Mouse (Mus musculus): Measurements from ENCODE around the gene Nectin2. TPM values are rescaled to one million over a fixed set of nuclear protein-coding genes. Genes with fewer than 3 reads are reported as not detected.

The Nectin2 gene
- polyA plus RNA-seq, 1 experiment from 2014 or later = 55.3 TPM

DNA sequence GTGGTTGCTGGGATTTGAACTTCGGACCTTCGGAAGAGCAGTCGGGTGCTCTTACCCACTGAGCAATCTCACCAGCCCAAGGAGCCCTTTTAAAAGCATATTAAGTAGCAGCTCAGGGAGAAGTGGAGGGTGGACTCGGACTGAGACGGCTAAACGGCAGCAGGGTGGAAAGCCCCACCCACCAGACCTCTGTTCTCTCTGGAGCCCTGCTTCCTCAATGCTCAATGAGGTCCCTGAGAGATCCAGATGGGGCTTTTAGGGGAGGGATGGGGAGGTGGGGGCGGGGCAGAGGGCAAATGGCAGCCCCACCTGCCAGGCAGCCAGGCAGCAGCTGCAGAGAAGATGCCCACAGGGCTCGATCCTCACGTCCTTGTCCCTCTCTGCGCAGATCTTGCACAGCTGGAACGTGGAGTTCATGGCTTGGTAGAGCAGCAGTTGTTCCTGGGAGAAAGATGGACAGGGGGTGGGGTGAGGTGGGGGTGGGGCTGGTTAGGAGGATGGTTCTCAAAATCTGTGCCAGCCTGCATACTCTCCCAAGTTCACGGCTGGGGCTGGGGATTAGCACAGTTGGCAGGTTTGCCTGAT, 35.7 kb upstream of the Nectin2 start:
- H3K9ac ChIP-seq (ENCODE audit: low read depth, low read length) = no peak overlapping the region
- no peak overlapping the region for H3K27ac ChIP-seq (ENCODE audit: low read length)
- peaks cover 3% of the 10 kb centered on the region; the same call in 1 of the 2 replicates for H3K4me1 ChIP-seq (ENCODE audit: control insufficient read depth, insufficient read depth, low read length)
- no peaks in the 10 kb centered on the region for H3K9me3 ChIP-seq (replicated peaks; ENCODE audit: control insufficient read depth, low read length, poor library complexity, severe bottlenecking)
- 0 out of 2 replicates have a peak, but pooled peaks cover 2% of the 10 kb centered on the region for H3K27me3 ChIP-seq (ENCODE audit: control insufficient read depth, insufficient read depth, low read depth, low read length)
- 44% methylated on average over 12 of the region's 12 CpGs for WGBS
- no peak overlapping the region for H3K4me3 ChIP-seq (ENCODE audit: low read depth, low read length)
- no peak for ATAC-seq
- H3K4me2 ChIP-seq (ENCODE audit: low read length) = no peak overlapping the region
- H3K36me3 ChIP-seq (ENCODE audit: control insufficient read depth, insufficient read depth, low read length) = no peaks in the 10 kb centered on the region

DNA sequence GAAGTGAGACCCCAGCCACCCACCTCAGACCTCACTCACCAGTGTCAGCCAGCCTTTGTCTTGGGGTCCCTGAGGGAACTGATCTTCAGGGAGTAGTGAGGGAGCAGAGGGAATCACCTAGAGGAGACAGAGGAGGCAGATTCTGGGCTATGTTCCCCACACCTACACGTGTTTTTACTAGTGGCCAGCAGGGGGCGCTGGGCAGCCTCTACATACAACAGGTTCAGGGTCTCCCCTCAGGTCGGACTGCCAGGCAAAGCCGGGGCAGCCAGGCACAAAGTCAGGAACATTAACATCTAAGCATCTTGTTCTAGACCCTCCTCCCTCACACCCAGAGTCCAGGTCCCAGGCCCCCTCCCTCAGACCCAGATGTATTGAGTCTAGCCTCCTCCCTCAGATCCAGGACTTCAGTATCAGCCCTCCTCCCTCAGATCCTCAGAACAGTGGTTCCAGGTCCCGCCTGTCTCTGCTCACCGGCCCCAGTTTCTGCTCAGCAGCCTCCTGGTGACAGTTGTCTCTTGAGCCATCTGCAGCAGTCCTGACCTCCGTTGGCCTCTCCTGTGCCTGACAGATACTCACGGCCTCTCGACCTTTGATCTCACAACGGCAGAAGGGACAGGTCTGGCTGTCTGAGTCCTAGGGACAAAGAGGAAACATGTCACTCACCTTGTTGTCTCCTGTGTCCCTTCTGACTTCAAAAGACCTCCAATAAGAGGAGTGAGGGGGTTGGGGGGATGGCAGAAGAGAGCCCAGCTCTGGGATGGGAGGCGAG, 34.7 kb upstream of the Nectin2 start:
- Histone ChIP-seq H3K4me2 (ENCODE audit: low read length) (no peak overlapping the region), H3K9ac (ENCODE audit: low read depth, low read length) (no peak overlapping the region), H3K36me3 (ENCODE audit: control insufficient read depth, insufficient read depth, low read length) (no peaks in the 10 kb centered on the region), H3K27me3 (ENCODE audit: control insufficient read depth, insufficient read depth, low read depth, low read length) (no peaks in the 10 kb centered on the region), H3K4me1 (ENCODE audit: control insufficient read depth, insufficient read depth, low read length) (peaks cover 3% of the 10 kb centered on the region; the same call in 1 of the 2 replicates), H3K27ac (ENCODE audit: low read length) (no peak overlapping the region), H3K4me3 (ENCODE audit: low read depth, low read length) (no peak overlapping the region), H3K9me3 (replicated peaks; ENCODE audit: control insufficient read depth, low read length, poor library complexity, severe bottlenecking) (no peaks in the 10 kb centered on the region)
- 44% methylated on average over 11 of the region's 11 CpGs for WGBS
- ATAC-seq = no peak

DNA sequence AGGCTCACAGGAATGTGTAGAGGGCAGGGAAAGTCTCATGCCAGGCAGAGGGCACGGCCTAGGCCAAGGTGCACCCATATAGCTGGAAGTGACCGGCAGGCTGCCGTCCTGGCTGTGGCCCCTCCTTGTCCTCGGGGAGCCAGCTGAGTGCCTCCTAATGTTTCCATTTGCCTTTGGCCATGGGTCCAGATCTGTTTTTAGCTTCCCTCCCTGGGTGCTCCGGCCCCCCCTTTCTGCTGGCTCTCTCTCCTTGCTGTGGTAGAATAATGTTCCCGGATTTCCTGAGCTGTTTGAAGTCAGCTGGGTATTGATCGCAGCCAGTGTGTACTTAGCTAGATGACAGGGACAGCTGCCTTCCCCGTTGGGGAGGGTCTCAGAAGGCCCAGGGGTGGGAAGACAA, 33.3 kb upstream of the Nectin2 start:
- Histone ChIP-seq H3K9me3 (replicated peaks; ENCODE audit: control insufficient read depth, low read length, poor library complexity, severe bottlenecking) (no peaks in the 10 kb centered on the region), H3K4me1 (ENCODE audit: control insufficient read depth, insufficient read depth, low read length) (no peaks in the 10 kb centered on the region), H3K4me2 (ENCODE audit: low read length) (no peak overlapping the region), H3K4me3 (ENCODE audit: low read depth, low read length) (no peak overlapping the region), H3K27me3 (ENCODE audit: control insufficient read depth, insufficient read depth, low read depth, low read length) (no peaks in the 10 kb centered on the region), H3K9ac (ENCODE audit: low read depth, low read length) (no peak overlapping the region), H3K27ac (ENCODE audit: low read length) (no peak overlapping the region), H3K36me3 (ENCODE audit: control insufficient read depth, insufficient read depth, low read length) (no peaks in the 10 kb centered on the region)
- no peak for ATAC-seq
- WGBS = 68% methylated on average over 8 of the region's 8 CpGs

DNA sequence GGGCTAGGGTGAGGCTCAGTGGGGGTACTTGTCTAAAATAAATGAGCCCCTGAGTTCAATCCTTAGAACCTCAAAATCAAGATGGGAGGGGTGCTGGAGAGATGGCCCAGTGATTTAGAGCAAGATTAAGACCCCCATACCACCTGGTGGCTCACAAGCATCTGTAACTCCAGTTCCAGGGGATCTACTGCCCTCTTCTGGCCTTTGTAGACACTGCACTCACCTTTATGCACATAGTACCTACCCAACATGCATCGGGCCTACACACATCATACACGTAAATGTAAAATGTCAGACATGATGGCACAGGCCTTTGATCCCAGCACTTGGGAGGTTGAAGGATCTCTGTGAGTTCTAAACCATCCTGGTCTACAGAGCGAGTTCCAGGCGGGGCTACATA, 32.4 kb upstream of the Nectin2 start:
- no peak overlapping the region for H3K4me3 ChIP-seq (ENCODE audit: low read depth, low read length)
- WGBS = 91% methylated on average over 4 of the region's 4 CpGs
- H3K4me1 ChIP-seq (ENCODE audit: control insufficient read depth, insufficient read depth, low read length) = no peaks in the 10 kb centered on the region
- no peak overlapping the region for H3K27ac ChIP-seq (ENCODE audit: low read length)
- no peaks in the 10 kb centered on the region for H3K36me3 ChIP-seq (ENCODE audit: control insufficient read depth, insufficient read depth, low read length)
- H3K4me2 ChIP-seq (ENCODE audit: low read length) = no peak overlapping the region
- no peaks in the 10 kb centered on the region for H3K9me3 ChIP-seq (replicated peaks; ENCODE audit: control insufficient read depth, low read length, poor library complexity, severe bottlenecking)
- no peak overlapping the region for H3K9ac ChIP-seq (ENCODE audit: low read depth, low read length)
- ATAC-seq = no peak
- no peaks in the 10 kb centered on the region for H3K27me3 ChIP-seq (ENCODE audit: control insufficient read depth, insufficient read depth, low read depth, low read length)

DNA sequence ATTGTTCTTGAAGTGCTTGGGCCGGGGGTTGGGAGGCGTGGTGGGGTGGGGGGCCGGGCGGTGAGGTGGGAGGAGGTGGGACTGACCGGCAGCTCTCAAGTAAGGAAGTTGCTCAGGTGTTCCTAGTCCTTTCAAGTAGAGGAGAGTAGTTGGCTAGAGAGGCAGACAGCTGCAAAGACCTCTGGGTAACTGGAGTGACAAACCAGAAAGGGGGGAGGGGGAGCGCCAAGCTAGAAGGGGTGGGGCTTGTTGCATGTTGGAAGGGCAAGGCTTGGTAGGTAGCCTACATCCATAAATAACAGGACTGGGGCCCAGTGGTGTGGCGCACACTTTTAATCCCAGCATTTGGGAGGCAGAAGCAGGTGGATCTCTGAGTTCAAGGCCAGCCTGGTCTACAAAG, 31.5 kb upstream of the Nectin2 start:
- 89% methylated on average over 7 of the region's 7 CpGs for WGBS
- H3K27ac ChIP-seq (ENCODE audit: low read length) = no peak overlapping the region

DNA sequence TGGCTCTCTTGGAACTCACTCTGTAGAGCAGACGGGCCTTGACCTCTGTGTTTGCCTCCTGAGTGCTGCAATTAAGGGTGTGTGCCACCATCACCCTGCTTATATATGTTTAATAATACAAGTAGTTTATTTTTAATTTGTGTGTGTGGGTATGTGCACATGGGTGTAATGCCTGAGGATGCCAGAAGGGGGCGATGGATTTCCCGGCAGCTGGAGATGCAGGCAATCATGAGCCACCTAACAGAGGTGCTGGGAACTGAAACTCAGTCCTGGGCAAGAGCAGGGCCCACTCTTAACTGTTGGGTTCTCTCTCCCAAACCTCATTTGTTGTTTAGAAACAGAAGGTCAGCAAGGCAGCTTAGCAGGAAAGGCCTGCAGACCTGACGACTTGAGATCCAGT, 29.6 kb upstream of the Nectin2 start:
- 79% methylated on average over 4 of the region's 4 CpGs for WGBS
- no peak for ATAC-seq
- H3K4me1 ChIP-seq (ENCODE audit: control insufficient read depth, insufficient read depth, low read length) = no peaks in the 10 kb centered on the region
- H3K4me2 ChIP-seq (ENCODE audit: low read length) = no peak overlapping the region
- no peak overlapping the region for H3K27ac ChIP-seq (ENCODE audit: low read length)
- H3K27me3 ChIP-seq (ENCODE audit: control insufficient read depth, insufficient read depth, low read depth, low read length) = no peaks in the 10 kb centered on the region
- no peak overlapping the region for H3K4me3 ChIP-seq (ENCODE audit: low read depth, low read length)
- no peaks in the 10 kb centered on the region for H3K9me3 ChIP-seq (replicated peaks; ENCODE audit: control insufficient read depth, low read length, poor library complexity, severe bottlenecking)
- no peaks in the 10 kb centered on the region for H3K36me3 ChIP-seq (ENCODE audit: control insufficient read depth, insufficient read depth, low read length)
- no peak overlapping the region for H3K9ac ChIP-seq (ENCODE audit: low read depth, low read length)

More for the DNA sequence above, 31.5 kb upstream of the Nectin2 start:
- Histone ChIP-seq H3K27me3 (ENCODE audit: control insufficient read depth, insufficient read depth, low read depth, low read length) (no peaks in the 10 kb centered on the region), H3K36me3 (ENCODE audit: control insufficient read depth, insufficient read depth, low read length) (no peaks in the 10 kb centered on the region), H3K9me3 (replicated peaks; ENCODE audit: control insufficient read depth, low read length, poor library complexity, severe bottlenecking) (no peaks in the 10 kb centered on the region), H3K4me3 (ENCODE audit: low read depth, low read length) (no peak overlapping the region), H3K4me2 (ENCODE audit: low read length) (no peak overlapping the region), H3K4me1 (ENCODE audit: control insufficient read depth, insufficient read depth, low read length) (no peaks in the 10 kb centered on the region), H3K9ac (ENCODE audit: low read depth, low read length) (no peak overlapping the region)
- no peak for ATAC-seq

DNA sequence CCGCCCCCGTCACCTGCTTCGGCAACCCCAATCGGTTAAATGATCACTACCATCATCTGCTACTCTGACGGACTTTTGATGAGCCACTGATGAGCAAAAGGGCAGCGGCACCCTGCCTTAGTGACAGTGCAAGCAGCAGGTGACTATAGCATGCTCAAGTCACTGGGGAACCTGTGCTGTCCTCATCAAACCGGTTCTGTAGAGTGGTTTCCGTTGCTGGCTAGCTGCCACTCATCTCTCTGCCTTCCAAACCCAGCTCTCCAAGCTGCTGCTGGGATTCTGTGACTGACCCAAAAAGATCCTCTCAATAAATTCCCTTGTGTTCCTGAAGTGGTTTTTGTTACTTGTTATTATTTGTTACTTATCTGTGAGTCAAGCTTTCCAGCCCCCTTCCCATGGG, 28.4 kb upstream of the Nectin2 start:
- no peak overlapping the region for H3K27ac ChIP-seq (ENCODE audit: low read length)
- no peaks in the 10 kb centered on the region for H3K4me1 ChIP-seq (ENCODE audit: control insufficient read depth, insufficient read depth, low read length)
- no peaks in the 10 kb centered on the region for H3K36me3 ChIP-seq (ENCODE audit: control insufficient read depth, insufficient read depth, low read length)
- no peak overlapping the region for H3K9ac ChIP-seq (ENCODE audit: low read depth, low read length)
- no peaks in the 10 kb centered on the region for H3K27me3 ChIP-seq (ENCODE audit: control insufficient read depth, insufficient read depth, low read depth, low read length)
- no peak overlapping the region for H3K4me2 ChIP-seq (ENCODE audit: low read length)
- no peak for ATAC-seq
- no peaks in the 10 kb centered on the region for H3K9me3 ChIP-seq (replicated peaks; ENCODE audit: control insufficient read depth, low read length, poor library complexity, severe bottlenecking)
- WGBS = 88% methylated on average over 8 of the region's 8 CpGs
- H3K4me3 ChIP-seq (ENCODE audit: low read depth, low read length) = no peak overlapping the region

DNA sequence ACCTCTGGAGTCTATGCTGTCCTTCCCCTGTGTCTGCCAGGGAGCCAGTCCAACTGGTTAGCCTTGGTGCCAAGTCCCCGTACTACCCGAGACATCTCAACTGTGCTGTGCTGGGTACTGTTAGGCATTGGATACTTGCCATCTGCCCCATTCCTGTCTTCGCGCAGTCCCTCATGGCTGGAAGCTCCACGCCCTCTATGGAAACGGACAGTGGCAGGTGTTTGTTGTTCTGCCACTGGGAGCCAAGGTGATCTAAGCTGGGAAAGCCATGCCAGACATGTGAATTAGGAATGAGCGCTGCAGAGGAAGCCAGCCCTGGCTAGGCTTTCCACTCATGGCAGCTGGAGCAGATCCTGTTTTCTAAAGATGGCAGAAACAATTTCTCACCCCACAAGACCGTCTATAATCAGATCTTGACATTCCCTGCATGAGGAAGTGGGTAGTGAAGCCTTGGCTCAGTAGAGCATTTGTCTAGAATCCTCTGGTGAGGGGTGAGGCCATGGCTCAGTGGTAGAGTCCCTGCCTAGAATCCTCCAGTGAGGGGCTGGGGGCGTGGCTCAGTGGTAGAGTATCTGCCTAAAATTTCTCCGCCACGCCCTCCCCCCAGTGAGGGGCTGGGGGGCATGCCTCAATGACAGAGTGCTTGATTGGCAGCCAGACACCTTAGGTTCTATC, 26.9 kb upstream of the Nectin2 start:
- Histone ChIP-seq H3K36me3 (ENCODE audit: control insufficient read depth, insufficient read depth, low read length) (no peaks in the 10 kb centered on the region), H3K4me2 (ENCODE audit: low read length) (no peak overlapping the region), H3K9me3 (replicated peaks; ENCODE audit: control insufficient read depth, low read length, poor library complexity, severe bottlenecking) (no peaks in the 10 kb centered on the region), H3K27ac (ENCODE audit: low read length) (no peak overlapping the region), H3K4me1 (ENCODE audit: control insufficient read depth, insufficient read depth, low read length) (no peaks in the 10 kb centered on the region), H3K27me3 (ENCODE audit: control insufficient read depth, insufficient read depth, low read depth, low read length) (no peaks in the 10 kb centered on the region), H3K9ac (ENCODE audit: low read depth, low read length) (no peak overlapping the region), H3K4me3 (ENCODE audit: low read depth, low read length) (no peak overlapping the region)
- 87% methylated on average over 11 of the region's 11 CpGs for WGBS
- no peak for ATAC-seq

DNA sequence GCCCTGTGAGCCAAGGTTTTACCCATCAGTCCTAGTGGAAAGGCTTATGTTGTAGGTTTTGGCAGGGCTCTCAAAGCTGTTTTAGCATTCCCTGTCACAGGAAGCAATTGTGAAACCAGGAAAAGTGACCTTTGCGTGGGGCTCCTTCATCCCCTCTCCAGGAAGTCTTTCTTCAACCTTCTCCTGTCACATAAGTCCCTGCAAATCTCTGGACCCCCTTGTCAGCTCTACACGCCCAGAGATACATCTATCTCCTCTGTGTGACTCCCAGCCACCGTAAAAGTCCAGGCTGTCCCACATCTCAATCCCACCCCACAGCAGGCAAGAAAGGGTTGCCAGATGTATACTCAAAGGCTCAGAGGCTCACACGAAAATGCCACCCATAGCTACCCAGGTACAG, 21.4 kb upstream of the Nectin2 start:
- 62% methylated on average over 4 of the region's 4 CpGs for WGBS
- no peaks in the 10 kb centered on the region for H3K36me3 ChIP-seq (ENCODE audit: control insufficient read depth, insufficient read depth, low read length)
- no peak overlapping the region for H3K4me3 ChIP-seq (ENCODE audit: low read depth, low read length)
- H3K4me2 ChIP-seq (ENCODE audit: low read length) = no peak overlapping the region
- H3K9ac ChIP-seq (ENCODE audit: low read depth, low read length) = no peak overlapping the region
- H3K4me1 ChIP-seq (ENCODE audit: control insufficient read depth, insufficient read depth, low read length) = peaks cover 11% of the 10 kb centered on the region
- peaks cover 24% of the 10 kb centered on the region for H3K27me3 ChIP-seq (ENCODE audit: control insufficient read depth, insufficient read depth, low read depth, low read length)
- H3K27ac ChIP-seq (ENCODE audit: low read length) = no peak overlapping the region
- no peak for ATAC-seq
- H3K9me3 ChIP-seq (replicated peaks; ENCODE audit: control insufficient read depth, low read length, poor library complexity, severe bottlenecking) = no peaks in the 10 kb centered on the region
